Mouse (Mus musculus): ENCODE measurements around the gene Irf4.

Gene Irf4

GRCm38 (mm10) chr13:30802336-30802955 lies 53.4 kb downstream of the Irf4 start:
- no peak for DNase-seq (ENCODE audit: low spot score)

GRCm38 (mm10) chr13:30809240-30809639 lies 60.2 kb downstream of the Irf4 start:
- DNase-seq (ENCODE audit: low spot score): no peak

GRCm38 (mm10) chr13:30813464-30813863 lies 64.4 kb downstream of the Irf4 start:
- no peak for DNase-seq (ENCODE audit: low spot score)

GRCm38 (mm10) chr13:30814256-30814655 lies 65.2 kb downstream of the Irf4 start:
- DNase-seq (ENCODE audit: low spot score): no peak

Measured in testis, postnatal 10 days (tissue).